Mouse (Mus musculus): ENCODE data around the gene 2010005H15Rik.
"Not testable (repeated sequence)": the region's sequence is repeated elsewhere in the genome, so short reads cannot be mapped to it uniquely, and the experiment has no call there.

Gene 2010005H15Rik

GRCm38 (mm10) chr16:36221168-36221567, at the start of gene 2010005H15Rik:
Gene 2010005H15Rik (plus strand): TSS chr16:36221468.
- DNase-seq (ENCODE audit: low read depth, low spot score) = peak; percentile 33

- DNase-seq (ENCODE audit: low read depth, low spot score) = no peak
Observed at GRCm38 (mm10) chr16:36176108-36176507, 45.2 kb upstream of the 2010005H15Rik start.

- DNase-seq (ENCODE audit: low read depth, low spot score) = no peak
Observed at GRCm38 (mm10) chr16:36179910-36180309, 41.4 kb upstream of the 2010005H15Rik start.

GRCm38 (mm10) chr16:36183912-36184311, 37.4 kb upstream of the 2010005H15Rik start, which contains the start of gene Gm5483:
Gene Gm5483 (plus strand): TSS chr16:36184212.
- not testable (repeated sequence) for DNase-seq (ENCODE audit: low read depth, low spot score)

GRCm38 (mm10) chr16:36199226-36199625, 22.0 kb upstream of the 2010005H15Rik start:
- no peak for DNase-seq (ENCODE audit: low read depth, low spot score)

- no peak for DNase-seq (ENCODE audit: low read depth, low spot score)
Observed at GRCm38 (mm10) chr16:36203846-36204245, 17.4 kb upstream of the 2010005H15Rik start.

GRCm38 (mm10) chr16:36205684-36206083, 15.6 kb upstream of the 2010005H15Rik start:
- not testable (repeated sequence) for DNase-seq (ENCODE audit: low read depth, low spot score)

GRCm38 (mm10) chr16:36209967-36210453, 11.3 kb upstream of the 2010005H15Rik start, which contains the start of gene Gm5416:
Gene Gm5416 (plus strand): TSS chr16:36210403.
- DNase-seq (ENCODE audit: low read depth, low spot score) = no peak

- DNase-seq (ENCODE audit: low read depth, low spot score) = not testable (repeated sequence)
Observed at GRCm38 (mm10) chr16:36260585-36260984, 39.3 kb downstream of the 2010005H15Rik start.

- DNase-seq (ENCODE audit: low read depth, low spot score) = not testable (repeated sequence)
Observed at GRCm38 (mm10) chr16:36276796-36277195, 55.5 kb downstream of the 2010005H15Rik start, which contains the start of gene Stfa1. Gene Stfa1 (plus strand): TSS chr16:36276951.

- DNase-seq (ENCODE audit: low read depth, low spot score) = no peak
Observed at GRCm38 (mm10) chr16:36289140-36289539, 67.9 kb downstream of the 2010005H15Rik start.

Data from A20 (cell line).